Mouse (Mus musculus): Measurements from ENCODE around the gene Dazl. TPM values are rescaled to one million over a fixed set of nuclear protein-coding genes. Genes with fewer than 3 reads are reported as not detected.

Dazl gene
- 0.18 and 0.50 TPM in 2 replicates for polyA plus RNA-seq (2015; fragmentation: Nextera tagmentation; extraction: Ambion mirVana)

DNA sequence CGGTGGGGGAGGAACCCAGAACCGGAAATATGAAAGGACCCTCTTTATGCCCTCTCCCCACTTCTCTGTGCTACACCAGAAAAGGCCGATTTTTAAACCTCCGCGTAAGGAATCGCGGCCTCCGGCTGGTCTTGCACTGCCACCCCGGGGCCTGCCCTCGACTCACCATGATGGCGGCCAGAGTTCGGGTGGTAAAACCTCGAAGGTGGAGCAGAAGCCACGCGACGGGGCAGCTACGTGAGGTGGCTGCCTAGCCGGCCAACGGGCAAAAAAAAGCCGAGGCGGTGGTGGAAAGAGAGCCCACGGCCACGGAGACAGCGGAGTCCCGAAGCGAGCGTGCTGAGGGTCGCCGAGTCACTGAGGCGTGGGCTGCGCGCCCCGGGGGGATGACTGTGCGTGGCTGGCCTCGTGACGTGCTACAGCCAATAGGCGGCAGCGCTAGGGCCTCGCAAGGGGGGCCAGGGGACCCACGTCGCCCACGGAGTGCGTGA lies at the start of gene Dazl:
Gene Dazl (minus strand): TSS at position 396 of the 491 bp plus-strand sequence.
- peak within 1 kb of the TSS; percentile 59 for H3K4me2 ChIP-seq
- peak; percentile 17 for ATAC-seq
- H3K9ac ChIP-seq: peak within 1 kb of the TSS; percentile 63
- H3K27me3 ChIP-seq: no peaks in the 10 kb centered on the region
- H3K4me1 ChIP-seq: no peaks in the 10 kb centered on the region
- H3K4me3 ChIP-seq: peak within 1 kb of the TSS; percentile 46
- peaks cover 14% of the 10 kb centered on the region for H3K9me3 ChIP-seq (replicated peaks)
- WGBS: 93% methylated on average over 41 of the region's 43 CpGs
- H3K36me3 ChIP-seq (ENCODE audit: poor library complexity, severe bottlenecking): no peaks in the 10 kb centered on the region
- peak within 1 kb of the TSS; percentile 31; the same call in 1 of the 2 replicates for H3K27ac ChIP-seq

DNA sequence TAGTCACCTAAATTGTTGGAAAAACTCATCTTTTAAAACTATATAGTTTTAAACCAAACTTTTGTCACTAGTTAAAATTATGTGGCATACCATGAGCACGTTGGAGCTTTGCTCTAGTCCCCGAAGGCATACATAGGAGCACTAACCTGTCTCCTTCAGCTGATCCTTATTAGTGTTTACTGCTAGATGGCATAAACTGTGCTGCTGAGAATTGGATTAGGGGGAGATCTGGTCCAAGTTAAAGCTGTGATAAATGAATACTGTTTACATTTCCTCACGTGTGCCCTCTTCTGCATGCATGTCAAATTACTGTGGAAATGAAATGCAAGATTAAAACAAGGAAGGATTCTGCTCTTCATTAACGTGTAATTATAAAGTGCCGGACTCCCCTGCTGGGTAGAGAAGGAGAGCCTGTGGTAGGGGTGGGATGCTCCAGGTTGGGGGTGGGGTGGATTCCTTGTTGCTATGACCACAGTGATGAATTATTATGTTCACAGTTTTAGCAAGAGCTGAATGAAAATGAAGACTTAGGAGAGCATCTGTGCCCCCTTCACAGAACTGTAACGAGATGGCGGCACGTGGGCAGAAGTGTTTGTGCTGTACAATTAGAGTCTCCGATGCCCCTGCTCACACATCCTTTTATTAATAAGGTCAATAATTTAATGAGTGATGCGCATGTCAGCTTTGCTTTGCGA lies 48.6 kb upstream of the Dazl start:
- Histone ChIP-seq H3K27me3 (no peaks in the 10 kb centered on the region), H3K36me3 (ENCODE audit: poor library complexity, severe bottlenecking) (no peaks in the 10 kb centered on the region), H3K4me3 (no peak overlapping the region), H3K4me1 (peaks cover 3% of the 10 kb centered on the region; the same call in 1 of the 2 replicates), H3K4me2 (no peak overlapping the region), H3K9me3 (replicated peaks) (no peaks in the 10 kb centered on the region), H3K9ac (no peak overlapping the region), H3K27ac (no peak overlapping the region)
- ATAC-seq: peak; percentile 61
- 49% methylated on average over 11 of the region's 11 CpGs for WGBS

DNA sequence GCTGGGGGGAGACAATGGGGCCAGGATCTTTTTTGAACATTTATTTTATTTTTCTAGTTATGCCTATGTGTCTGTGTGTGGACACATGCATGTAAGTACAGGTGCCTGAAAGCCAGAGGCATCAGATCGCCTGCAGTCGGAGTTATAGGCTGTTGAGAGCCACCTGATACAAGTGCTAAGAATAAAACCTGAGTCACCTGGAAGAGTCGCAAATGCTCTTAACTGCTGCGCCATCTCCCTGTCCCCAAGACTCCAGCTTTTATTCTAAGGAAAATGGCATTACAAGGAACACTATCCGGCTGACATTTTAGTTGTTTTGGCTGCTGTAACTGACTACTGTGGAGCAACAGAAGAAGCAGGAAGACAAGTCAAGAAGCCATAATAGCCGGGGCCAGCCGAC lies 45.5 kb upstream of the Dazl start:
- WGBS: 93% methylated on average over 7 of the region's 7 CpGs
- no peak overlapping the region for H3K27ac ChIP-seq
- ATAC-seq: no peak
- no peak overlapping the region for H3K4me2 ChIP-seq
- H3K9ac ChIP-seq: no peak overlapping the region
- no peaks in the 10 kb centered on the region for H3K36me3 ChIP-seq (ENCODE audit: poor library complexity, severe bottlenecking)
- H3K4me3 ChIP-seq: no peak overlapping the region
- H3K4me1 ChIP-seq: peaks cover 3% of the 10 kb centered on the region; the same call in 1 of the 2 replicates
- no peaks in the 10 kb centered on the region for H3K27me3 ChIP-seq
- H3K9me3 ChIP-seq (replicated peaks): no peaks in the 10 kb centered on the region

DNA sequence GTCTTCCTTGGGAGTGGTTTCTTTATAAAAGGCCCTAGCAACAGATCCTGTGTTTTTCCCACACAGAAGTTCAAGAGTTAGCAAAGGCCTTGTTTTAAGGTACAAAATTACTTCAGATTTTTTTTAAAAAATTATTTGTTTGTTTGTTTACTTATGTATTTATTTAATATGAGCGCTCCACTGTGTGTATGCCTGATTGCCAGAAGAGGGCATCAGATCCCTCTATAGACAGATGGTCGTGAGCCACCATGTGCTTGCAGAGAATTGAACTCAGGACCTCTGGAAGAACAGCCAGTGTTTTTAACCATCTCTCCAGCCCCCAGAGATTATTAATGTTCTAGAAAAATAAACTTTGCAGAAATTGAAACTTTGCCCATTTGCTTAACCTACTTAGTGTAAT lies 42.3 kb upstream of the Dazl start:
- no peak for ATAC-seq
- Histone ChIP-seq H3K4me3 (no peak overlapping the region), H3K4me1 (0 out of 2 replicates have a peak, but pooled peaks cover 3% of the 10 kb centered on the region), H3K9me3 (replicated peaks) (no peaks in the 10 kb centered on the region), H3K4me2 (no peak overlapping the region), H3K36me3 (ENCODE audit: poor library complexity, severe bottlenecking) (no peaks in the 10 kb centered on the region), H3K9ac (no peak overlapping the region), H3K27ac (no peak overlapping the region), H3K27me3 (no peaks in the 10 kb centered on the region)
- WGBS: 81% methylated on average over 2 of the region's 2 CpGs

DNA sequence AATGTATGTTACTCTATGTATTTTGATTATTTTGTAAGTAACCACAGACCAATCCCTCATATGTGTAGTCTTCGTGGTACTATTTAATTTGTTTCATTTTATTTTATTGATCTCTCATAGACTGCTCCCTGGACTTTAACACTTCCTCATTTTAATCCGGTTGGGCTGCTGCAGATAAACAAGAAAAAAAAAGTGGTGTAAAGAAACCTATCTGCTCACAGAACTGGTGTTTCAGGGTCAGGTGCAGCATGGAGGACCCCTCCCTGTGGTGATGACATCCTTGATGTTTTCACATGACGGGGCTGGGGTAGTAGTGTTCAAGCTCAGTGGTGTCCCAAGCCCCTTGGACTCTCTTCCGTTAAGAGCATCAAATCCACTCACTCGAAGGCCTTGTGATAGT lies 41.3 kb upstream of the Dazl start:
- no peak for ATAC-seq
- Histone ChIP-seq H3K27me3 (no peaks in the 10 kb centered on the region), H3K9ac (no peak overlapping the region), H3K9me3 (replicated peaks) (no peaks in the 10 kb centered on the region), H3K4me2 (no peak overlapping the region), H3K4me3 (no peak overlapping the region), H3K27ac (no peak overlapping the region), H3K4me1 (0 out of 2 replicates have a peak, but pooled peaks cover 2% of the 10 kb centered on the region), H3K36me3 (ENCODE audit: poor library complexity, severe bottlenecking) (no peaks in the 10 kb centered on the region)
- WGBS: 88% methylated on average over 5 of the region's 5 CpGs

DNA sequence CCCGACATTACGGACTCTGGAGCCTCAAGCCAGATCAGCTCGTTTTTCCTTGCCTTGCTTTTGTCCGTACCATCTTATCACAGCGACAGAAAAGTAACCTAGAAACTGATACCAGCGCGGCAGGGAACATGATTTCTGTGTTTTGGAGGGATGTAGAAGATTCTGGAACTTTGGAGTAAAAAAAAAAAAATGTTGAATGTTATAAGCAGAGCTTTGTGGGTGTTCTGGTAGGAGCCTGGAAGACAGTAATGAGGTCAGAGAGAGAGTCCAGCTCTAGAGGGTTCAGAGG lies 38.5 kb upstream of the Dazl start:
- WGBS: 86% methylated on average over 7 of the region's 7 CpGs
- no peaks in the 10 kb centered on the region for H3K4me1 ChIP-seq
- ATAC-seq: no peak

DNA sequence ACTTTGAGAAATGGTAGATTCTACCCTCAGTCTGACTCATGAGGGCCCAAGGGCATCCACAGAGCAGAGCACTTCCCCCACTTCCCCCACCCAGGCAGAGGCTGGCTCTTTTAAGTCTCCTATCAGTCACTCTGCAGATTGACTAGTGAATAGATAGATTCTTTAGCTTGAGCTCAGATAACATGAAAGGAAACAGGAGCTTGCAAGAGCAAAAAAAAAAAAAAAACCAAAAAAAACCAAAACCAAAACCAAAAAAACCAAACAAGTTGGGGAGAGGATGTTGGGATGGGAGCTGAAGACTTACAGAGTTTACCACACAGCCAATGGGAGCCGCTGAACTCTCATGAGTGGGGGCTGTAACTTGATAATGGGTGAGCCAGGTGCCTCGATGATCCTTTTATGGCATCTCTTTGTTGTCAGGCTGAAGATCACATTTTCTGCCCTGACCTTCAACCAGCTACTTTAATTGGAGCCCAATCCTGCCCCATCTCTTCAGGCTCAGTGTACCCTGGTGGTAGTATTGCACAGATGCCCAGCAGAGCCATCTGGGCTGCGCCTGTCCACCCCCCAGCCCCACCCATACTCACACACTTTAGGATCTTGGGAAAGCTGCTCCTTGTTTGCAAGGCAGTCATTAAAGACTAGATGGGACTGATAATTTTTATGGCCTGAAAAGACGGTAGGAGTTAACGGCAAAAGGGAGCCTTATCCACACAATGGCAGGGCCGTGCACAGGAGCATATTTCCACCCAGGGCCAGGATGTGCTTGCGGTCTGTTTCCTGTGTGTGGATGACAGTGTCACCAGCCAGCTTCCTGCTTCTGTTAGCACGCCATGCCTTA lies 38.0 kb upstream of the Dazl start:
- Histone ChIP-seq H3K36me3 (ENCODE audit: poor library complexity, severe bottlenecking) (no peaks in the 10 kb centered on the region), H3K9me3 (replicated peaks) (no peaks in the 10 kb centered on the region), H3K4me2 (no peak overlapping the region), H3K4me1 (no peaks in the 10 kb centered on the region), H3K27me3 (no peaks in the 10 kb centered on the region), H3K9ac (no peak overlapping the region), H3K4me3 (no peak overlapping the region), H3K27ac (no peak overlapping the region)
- WGBS: 91% methylated on average over 8 of the region's 8 CpGs
- no peak for ATAC-seq

More for the DNA sequence above, 38.5 kb upstream of the Dazl start:
- Histone ChIP-seq H3K4me3 (no peak overlapping the region), H3K27ac (no peak overlapping the region), H3K27me3 (no peaks in the 10 kb centered on the region), H3K9ac (no peak overlapping the region), H3K4me2 (no peak overlapping the region), H3K36me3 (ENCODE audit: poor library complexity, severe bottlenecking) (no peaks in the 10 kb centered on the region), H3K9me3 (replicated peaks) (no peaks in the 10 kb centered on the region)

DNA sequence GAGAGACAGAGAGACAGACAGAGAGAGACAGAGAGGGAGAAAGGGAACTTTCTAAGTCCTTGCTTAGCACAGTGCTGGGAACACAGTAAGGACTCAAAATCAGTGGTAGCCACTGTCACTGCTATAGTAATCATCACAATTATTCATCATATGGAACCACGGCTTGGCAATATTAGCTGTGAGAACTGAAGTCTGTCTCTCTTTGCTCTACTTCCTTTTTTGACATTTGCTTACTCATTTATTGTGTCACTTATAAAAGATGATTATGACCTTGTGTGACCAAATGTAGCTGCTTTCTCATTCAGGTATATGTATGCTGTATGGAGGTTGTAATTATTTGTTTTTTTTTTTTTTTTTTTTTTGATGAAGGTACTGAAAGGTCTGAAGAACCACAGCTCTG lies 36.8 kb upstream of the Dazl start:
- Histone ChIP-seq H3K36me3 (ENCODE audit: poor library complexity, severe bottlenecking) (no peaks in the 10 kb centered on the region), H3K9me3 (replicated peaks) (no peaks in the 10 kb centered on the region), H3K4me3 (no peak overlapping the region), H3K4me2 (no peak overlapping the region), H3K27ac (no peak overlapping the region), H3K27me3 (no peaks in the 10 kb centered on the region), H3K4me1 (no peaks in the 10 kb centered on the region), H3K9ac (no peak overlapping the region)
- no peak for ATAC-seq
- WGBS: 100% methylated on average over 1 of the region's 1 CpGs

DNA sequence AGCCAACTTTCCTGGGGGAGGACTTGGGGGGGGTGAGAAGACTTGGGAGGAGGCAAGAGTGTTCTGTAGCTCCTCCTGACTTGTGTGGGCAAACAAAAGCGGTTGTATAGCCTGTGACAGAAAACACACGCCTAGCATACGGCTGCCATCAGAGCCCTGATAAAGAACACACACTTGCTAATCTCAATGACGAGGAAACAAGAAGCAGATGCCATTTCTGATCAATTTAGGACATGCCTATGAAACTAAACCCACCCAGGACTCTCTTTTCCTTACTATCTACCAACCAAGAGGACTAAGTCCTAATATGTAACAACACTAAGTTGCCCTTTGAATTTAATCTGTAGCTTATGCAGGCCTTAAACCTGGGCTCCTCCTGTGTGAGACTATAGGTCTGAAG lies 31.2 kb upstream of the Dazl start:
- H3K27me3 ChIP-seq: no peaks in the 10 kb centered on the region
- no peaks in the 10 kb centered on the region for H3K4me1 ChIP-seq
- ATAC-seq: no peak
- H3K9me3 ChIP-seq (replicated peaks): no peaks in the 10 kb centered on the region
- H3K27ac ChIP-seq: no peak overlapping the region
- no peak overlapping the region for H3K4me2 ChIP-seq
- no peaks in the 10 kb centered on the region for H3K36me3 ChIP-seq (ENCODE audit: poor library complexity, severe bottlenecking)
- H3K4me3 ChIP-seq: no peak overlapping the region
- no peak overlapping the region for H3K9ac ChIP-seq
- 79% methylated on average over 4 of the region's 4 CpGs for WGBS

DNA sequence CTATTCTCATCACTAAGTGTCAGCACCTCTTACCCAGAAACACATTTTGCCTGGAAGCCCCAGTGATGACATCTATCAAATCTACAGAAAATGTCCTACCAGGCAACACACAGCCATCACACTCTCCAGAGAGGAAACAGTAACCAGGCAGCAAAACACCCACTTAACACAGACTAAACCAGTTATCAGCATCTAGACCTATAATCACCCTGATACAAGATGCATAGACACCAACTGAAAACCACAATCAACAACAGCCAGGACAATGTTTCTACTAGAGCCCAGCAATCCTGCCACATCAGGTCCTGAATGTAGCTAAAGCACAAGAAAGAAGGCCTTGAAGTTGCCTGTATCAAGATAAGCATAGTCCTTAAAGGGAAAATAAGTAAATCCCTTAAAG lies 25.4 kb upstream of the Dazl start:
- Histone ChIP-seq H3K27me3 (no peaks in the 10 kb centered on the region), H3K9ac (no peak overlapping the region), H3K27ac (no peak overlapping the region), H3K4me1 (no peaks in the 10 kb centered on the region), H3K36me3 (ENCODE audit: poor library complexity, severe bottlenecking) (no peaks in the 10 kb centered on the region), H3K9me3 (replicated peaks) (no peaks in the 10 kb centered on the region), H3K4me2 (no peak overlapping the region), H3K4me3 (no peak overlapping the region)
- ATAC-seq: no peak

DNA sequence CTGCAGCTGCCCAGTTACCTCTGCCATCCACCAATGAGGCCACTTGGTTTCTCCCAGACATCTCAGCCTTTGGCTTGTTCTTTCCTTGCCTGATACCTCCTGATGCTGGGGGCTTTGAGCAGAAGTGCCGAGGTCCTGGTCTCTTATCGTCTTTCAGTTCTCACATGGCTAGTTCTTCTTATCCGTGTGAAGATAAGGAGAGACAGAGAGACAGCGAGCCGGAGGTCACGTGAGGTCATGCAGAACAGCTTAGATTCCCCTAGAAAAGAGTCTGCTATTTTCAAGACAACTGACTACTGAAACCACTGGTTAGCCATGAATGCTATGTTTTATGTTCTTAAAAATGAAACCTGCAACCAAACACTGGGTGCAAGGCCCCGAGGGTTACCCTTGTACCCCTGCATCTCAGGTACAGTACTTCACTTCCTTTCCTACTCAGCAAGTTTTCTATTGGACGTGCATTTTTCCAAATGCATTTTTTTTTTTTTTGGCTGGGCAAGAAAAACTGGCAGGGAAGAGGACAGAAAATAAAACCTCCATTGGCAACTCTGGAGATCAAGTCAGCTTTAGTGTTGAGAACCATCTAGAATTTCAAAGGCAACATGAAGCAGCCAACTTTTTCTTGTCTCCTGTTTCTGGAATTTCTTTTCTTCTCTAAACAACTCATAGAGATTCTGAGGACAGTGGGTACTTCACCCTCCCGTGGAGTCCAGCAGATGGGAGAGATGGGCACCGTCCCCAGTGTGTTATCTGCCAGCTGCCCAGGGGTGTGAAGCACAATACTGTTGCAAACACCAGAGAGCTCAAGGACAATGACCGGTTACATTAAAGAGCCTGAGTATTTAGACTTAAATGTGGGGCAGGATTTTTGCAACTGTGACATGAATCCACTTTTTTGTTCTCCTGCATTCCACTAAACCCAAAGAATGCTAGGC lies 23.0 kb upstream of the Dazl start:
- no peak for ATAC-seq
- Histone ChIP-seq H3K27me3 (no peaks in the 10 kb centered on the region), H3K4me3 (no peak overlapping the region), H3K4me2 (no peak overlapping the region), H3K27ac (no peak overlapping the region), H3K9ac (no peak overlapping the region), H3K4me1 (no peaks in the 10 kb centered on the region), H3K9me3 (replicated peaks) (no peaks in the 10 kb centered on the region), H3K36me3 (ENCODE audit: poor library complexity, severe bottlenecking) (no peaks in the 10 kb centered on the region)
- 56% methylated on average over 11 of the region's 11 CpGs for WGBS
